Mouse (Mus musculus) thymus, adult 2 months (tissue): ENCODE measurements around the gene Astn1.

Experiments used
- CTCF ChIP-seq: fragments of 200-500 bp; IDR thresholded peaks from 2 replicates; pipeline ENCODE4 v1.5.1; 2012; ENCODE audit warnings: mild to moderate bottlenecking, control low read depth, low read length, moderate library complexity, borderline replicate concordance; ENCODE audit not compliant: control insufficient read depth, poor library complexity, insufficient read depth; ENCODE audit errors: extremely low read depth
- POLR2A ChIP-seq: fragments of 200-500 bp; IDR thresholded peaks from 2 replicates; pipeline ENCODE4 v1.6.1; 2012; ENCODE audit warnings: mild to moderate bottlenecking, low read length, control low read depth, moderate library complexity; ENCODE audit not compliant: control insufficient read depth, poor library complexity, insufficient read depth; ENCODE audit errors: extremely low read depth

DNA sequence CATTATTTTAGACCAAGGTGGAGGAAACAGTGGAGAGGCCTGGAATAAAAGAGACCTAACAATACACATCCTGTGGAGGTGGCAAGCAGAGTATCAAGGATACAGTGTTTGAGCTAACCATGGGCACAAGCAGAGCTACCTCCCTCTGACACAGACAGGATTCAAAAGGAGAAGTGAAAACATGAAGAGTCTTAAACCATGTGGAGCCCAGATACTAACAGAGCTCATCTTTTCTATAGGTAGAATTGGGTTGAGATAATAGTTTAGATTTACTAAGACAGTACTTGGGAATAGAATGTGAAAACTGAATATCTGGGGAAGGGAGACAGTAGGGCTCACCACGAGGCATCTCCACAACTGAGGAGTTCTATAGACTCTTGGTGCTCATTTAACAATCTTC lies 84.0 kb downstream of the Astn1 start:
- TF ChIP-seq CTCF (no peak), POLR2A (no peak)
